Mouse (Mus musculus): ENCODE results near the gene Psmc3ip.

GRCm38 (mm10) chr11:101115564-101115963, 20.3 kb upstream of the Psmc3ip start:
- TF ChIP-seq CTCF (IDR thresholded peaks at IDR 0.05; ENCODE audit: insufficient read depth, low read depth, low read length) (no peak), POLR2A (IDR thresholded peaks at IDR 0.05; ENCODE audit: insufficient read depth, low read depth, low read length) (no peak)

Measured in olfactory bulb, adult 2 months (tissue).